Mouse (Mus musculus) liver, embryonic 15.5 days (tissue): ENCODE measurements around the gene Fam178b. TPM values are rescaled to one million over a fixed set of nuclear protein-coding genes. Genes with fewer than 3 reads are reported as not detected.

ENCODE experiments used
- ATAC-seq: fragments of 200-750 bp; cut with Nextera tagmentation; 2 replicates; pipeline ENCODE4 v1.8.0; 2017; ENCODE audit warnings: moderate number of reproducible peaks, mild to moderate bottlenecking, moderate library complexity; ENCODE audit not compliant: insufficient read depth
- H3K27ac ChIP-seq: fragments of 300-500 bp; sonication (generic); replicated peaks from 2 replicates; pipeline ENCODE4 v1.5.1; 2015; ENCODE audit warnings: mild to moderate bottlenecking, inconsistent platforms
- H3K27me3 ChIP-seq: fragments of 300-500 bp; sonication (generic); 2 replicates; pipeline ENCODE4 v1.6.1; 2015; ENCODE audit warnings: mild to moderate bottlenecking, inconsistent platforms
- H3K36me3 ChIP-seq: fragments of 300-500 bp; sonication (generic); replicated peaks from 2 replicates; pipeline ENCODE4 v1.6.1; 2015; ENCODE audit warnings: moderate library complexity, mild to moderate bottlenecking, inconsistent platforms
- H3K4me1 ChIP-seq: fragments of 300-500 bp; sonication (generic); replicated peaks from 2 replicates; pipeline ENCODE4 v1.6.1; 2015; ENCODE audit warnings: inconsistent platforms
- H3K4me2 ChIP-seq: fragments of 300-500 bp; sonication (generic); 2 replicates; pipeline ENCODE4 v1.6.1; 2015; ENCODE audit warnings: moderate library complexity, mild to moderate bottlenecking, inconsistent platforms
- H3K4me3 ChIP-seq: fragments of 300-500 bp; sonication (generic); replicated peaks from 2 replicates; pipeline ENCODE4 v1.5.1; 2015; ENCODE audit warnings: mild to moderate bottlenecking, inconsistent platforms
- H3K9ac ChIP-seq: fragments of 300-500 bp; sonication (generic); 2 replicates; pipeline ENCODE4 v1.6.1; 2015; ENCODE audit warnings: moderate library complexity, mild to moderate bottlenecking, inconsistent platforms
- H3K9me3 ChIP-seq: fragments of 300-500 bp; sonication (generic); replicated peaks from 2 replicates; pipeline ENCODE4 v1.6.1; 2016; ENCODE audit warnings: inconsistent platforms
- WGBS: fragments of 180-500 bp; shearing (Covaris S2); methylation state at CpG from one replicate; pipeline ENCODE4 v1.1.7; 2015; ENCODE audit warnings: mixed read lengths; ENCODE audit not compliant: insufficient replicate concordance; 5-methylcytosine and 5-hydroxymethylcytosine counted together
- polyA plus RNA-seq: library from polyadenylated mRNA; unstranded; fragments of >200 nt; fragmentation: Nextera tagmentation; extraction: Ambion mirVana; gene quantifications from 2 replicates; pipeline ENCODE4 v1.2.1, GENCODE M21; 2015

The Fam178b gene
- polyA plus RNA-seq, 1 experiment from 2014 or later = 0.15 TPM

GRCm38 (mm10) chr1:36646285-36646684 is 36.7 kb downstream of the Fam178b start:
- no peak overlapping the region for H3K27ac ChIP-seq
- no peaks in the 10 kb centered on the region for H3K36me3 ChIP-seq
- H3K4me3 ChIP-seq = no peak overlapping the region
- H3K4me1 ChIP-seq = peaks cover 12% of the 10 kb centered on the region
- ATAC-seq = no peak
- WGBS = 59% methylated on average over 3 of the region's 3 CpGs
- H3K27me3 ChIP-seq = peaks cover 15% of the 10 kb centered on the region; the same call in 1 of the 2 replicates
- H3K4me2 ChIP-seq = no peak overlapping the region
- H3K9ac ChIP-seq = no peak overlapping the region
- H3K9me3 ChIP-seq = no peaks in the 10 kb centered on the region

- H3K27ac ChIP-seq = no peak overlapping the region
- no peak for ATAC-seq
- H3K9me3 ChIP-seq = no peaks in the 10 kb centered on the region
- no peak overlapping the region for H3K4me3 ChIP-seq
- H3K4me1 ChIP-seq = peaks cover 12% of the 10 kb centered on the region
- H3K27me3 ChIP-seq = peaks cover 15% of the 10 kb centered on the region; the same call in 1 of the 2 replicates
- 53% methylated on average over 9 of the region's 9 CpGs for WGBS
- no peak overlapping the region for H3K4me2 ChIP-seq
- no peak overlapping the region for H3K9ac ChIP-seq
- no peaks in the 10 kb centered on the region for H3K36me3 ChIP-seq
Observed at GRCm38 (mm10) chr1:36644615-36645007, 38.4 kb downstream of the Fam178b start.

- Histone ChIP-seq H3K9me3 (no peaks in the 10 kb centered on the region), H3K27me3 (0 out of 2 replicates have a peak, but pooled peaks cover 15% of the 10 kb centered on the region), H3K27ac (no peak overlapping the region), H3K36me3 (no peaks in the 10 kb centered on the region), H3K4me2 (no peak overlapping the region; the same call in 1 of the 2 replicates), H3K4me3 (no peak overlapping the region), H3K9ac (no peak overlapping the region), H3K4me1 (peaks cover 12% of the 10 kb centered on the region)
- peak; percentile 42 for ATAC-seq
- whole genome bisulfite sequencing = 66% methylated on average over 7 of the region's 7 CpGs
Observed at GRCm38 (mm10) chr1:36643957-36644614, 38.9 kb downstream of the Fam178b start.

- H3K27me3 ChIP-seq = 0 out of 2 replicates have a peak, but pooled peaks cover 3% of the 10 kb centered on the region
- no peak for ATAC-seq
- no peak overlapping the region for H3K27ac ChIP-seq
- H3K4me2 ChIP-seq = no peak overlapping the region
- peaks cover 8% of the 10 kb centered on the region; the same call in 1 of the 2 replicates for H3K4me1 ChIP-seq
- 58% methylated on average over 2 of the region's 2 CpGs for WGBS
- H3K4me3 ChIP-seq = no peak overlapping the region
- H3K36me3 ChIP-seq = no peaks in the 10 kb centered on the region
- H3K9me3 ChIP-seq = no peaks in the 10 kb centered on the region
- H3K9ac ChIP-seq = no peak overlapping the region
Observed at GRCm38 (mm10) chr1:36635826-36636485, 47.0 kb downstream of the Fam178b start.

GRCm38 (mm10) chr1:36634940-36635339 is 48.0 kb downstream of the Fam178b start:
- Histone ChIP-seq H3K27me3 (0 out of 2 replicates have a peak, but pooled peaks cover 3% of the 10 kb centered on the region), H3K27ac (no peak overlapping the region), H3K4me3 (no peak overlapping the region), H3K9me3 (no peaks in the 10 kb centered on the region), H3K36me3 (no peaks in the 10 kb centered on the region), H3K9ac (no peak overlapping the region), H3K4me1 (peaks cover 8% of the 10 kb centered on the region; the same call in 1 of the 2 replicates), H3K4me2 (no peak overlapping the region)
- 24% methylated on average over 5 of the region's 5 CpGs for WGBS
- no peak; the same call in 1 of the 2 replicates for ATAC-seq

- Histone ChIP-seq H3K27ac (no peak overlapping the region), H3K4me3 (no peak overlapping the region), H3K36me3 (no peaks in the 10 kb centered on the region), H3K27me3 (0 out of 2 replicates have a peak, but pooled peaks cover 3% of the 10 kb centered on the region), H3K9ac (no peak overlapping the region), H3K9me3 (no peaks in the 10 kb centered on the region), H3K4me2 (no peak overlapping the region), H3K4me1 (peaks cover 8% of the 10 kb centered on the region; the same call in 1 of the 2 replicates)
- no peak for ATAC-seq
- 60% methylated on average over 5 of the region's 5 CpGs for WGBS
Observed at GRCm38 (mm10) chr1:36633920-36634319, 49.1 kb downstream of the Fam178b start.

GRCm38 (mm10) chr1:36632846-36633245 is 50.1 kb downstream of the Fam178b start:
- no peaks in the 10 kb centered on the region for H3K36me3 ChIP-seq
- ATAC-seq = no peak
- H3K9me3 ChIP-seq = no peaks in the 10 kb centered on the region
- H3K4me3 ChIP-seq = no peak overlapping the region
- H3K27me3 ChIP-seq = 0 out of 2 replicates have a peak, but pooled peaks cover 3% of the 10 kb centered on the region
- 68% methylated on average over 1 of the region's 1 CpGs for WGBS
- H3K4me1 ChIP-seq = peaks cover 8% of the 10 kb centered on the region; the same call in 1 of the 2 replicates
- H3K4me2 ChIP-seq = no peak overlapping the region
- no peak overlapping the region for H3K9ac ChIP-seq
- no peak overlapping the region for H3K27ac ChIP-seq

- 0 out of 2 replicates have a peak, but pooled peaks cover 3% of the 10 kb centered on the region for H3K27me3 ChIP-seq
Observed at GRCm38 (mm10) chr1:36632090-36632489, 50.9 kb downstream of the Fam178b start.

GRCm38 (mm10) chr1:36631391-36631790 is 51.6 kb downstream of the Fam178b start:
- no peak for ATAC-seq
- Histone ChIP-seq H3K4me2 (no peak overlapping the region), H3K9ac (no peak overlapping the region), H3K9me3 (no peaks in the 10 kb centered on the region), H3K27me3 (0 out of 2 replicates have a peak, but pooled peaks cover 3% of the 10 kb centered on the region), H3K36me3 (no peaks in the 10 kb centered on the region), H3K4me1 (no peaks in the 10 kb centered on the region; the same call in 1 of the 2 replicates), H3K27ac (no peak overlapping the region), H3K4me3 (no peak overlapping the region)
- 61% methylated on average over 4 of the region's 4 CpGs for WGBS

More at GRCm38 (mm10) chr1:36632090-36632489, 50.9 kb downstream of the Fam178b start:
- Histone ChIP-seq H3K4me3 (no peak overlapping the region), H3K4me2 (no peak overlapping the region), H3K36me3 (no peaks in the 10 kb centered on the region), H3K9me3 (no peaks in the 10 kb centered on the region), H3K9ac (no peak overlapping the region), H3K27ac (no peak overlapping the region), H3K4me1 (peaks cover 4% of the 10 kb centered on the region; the same call in 1 of the 2 replicates)
- no peak for ATAC-seq
- 72% methylated on average over 4 of the region's 4 CpGs for WGBS

GRCm38 (mm10) chr1:36630053-36630739 is 52.8 kb downstream of the Fam178b start:
- Histone ChIP-seq H3K4me3 (no peak overlapping the region), H3K27me3 (0 out of 2 replicates have a peak, but pooled peaks cover 3% of the 10 kb centered on the region), H3K27ac (no peak overlapping the region), H3K9me3 (no peaks in the 10 kb centered on the region), H3K36me3 (no peaks in the 10 kb centered on the region), H3K4me1 (no peaks in the 10 kb centered on the region; the same call in 1 of the 2 replicates), H3K4me2 (no peak overlapping the region), H3K9ac (no peak overlapping the region)
- no peak for ATAC-seq
- WGBS = 42% methylated on average over 3 of the region's 3 CpGs

GRCm38 (mm10) chr1:36628585-36628984 is 54.4 kb downstream of the Fam178b start:
- ATAC-seq = no peak
- H3K27ac ChIP-seq = no peak overlapping the region
- no peaks in the 10 kb centered on the region for H3K27me3 ChIP-seq

More at GRCm38 (mm10) chr1:36628585-36628984, 54.4 kb downstream of the Fam178b start:
- H3K4me3 ChIP-seq = no peak overlapping the region
- no peaks in the 10 kb centered on the region for H3K36me3 ChIP-seq
- 49% methylated on average over 8 of the region's 8 CpGs for WGBS
- no peaks in the 10 kb centered on the region; the same call in 1 of the 2 replicates for H3K4me1 ChIP-seq
- no peak overlapping the region for H3K9ac ChIP-seq
- no peak overlapping the region for H3K4me2 ChIP-seq
- H3K9me3 ChIP-seq = no peaks in the 10 kb centered on the region
